Mouse (Mus musculus) layer of hippocampus, postnatal 25 days (tissue): ENCODE results near the gene Kat2a. TPM values are rescaled to one million over a fixed set of nuclear protein-coding genes. Genes with fewer than 3 reads are reported as not detected.
"Not testable (repeated sequence)": the region's sequence is repeated elsewhere in the genome, so short reads cannot be mapped to it uniquely, and the experiment has no call there.

ENCODE experiments used
- DNase-seq, 2 experiments: peaks; one replicate each; pipeline ENCODE4 v3.0.0; 2022; ENCODE audit warnings: mixed read lengths in 2 of 2, low spot score in 1 of 2; ENCODE audit errors: extremely low spot score in 1 of 2
- total RNA-seq, 2 experiments: library from RNA; stranded (reverse); gene quantifications; 2 replicates each; pipeline ENCODE4 v1.2.3; 2021

Gene Kat2a
- total RNA-seq, 2 experiments from 2014 or later = 55.6 to 55.9 TPM

- DNase-seq = no peak
Observed at GRCm38 (mm10) chr11:100684084-100684483, 28.2 kb downstream of the Kat2a start.

- DNase-seq = no peak
Observed at GRCm38 (mm10) chr11:100682526-100682925, 29.7 kb downstream of the Kat2a start.

GRCm38 (mm10) chr11:100681826-100682225 lies 30.4 kb downstream of the Kat2a start:
- DNase-seq = no peak

- no peak for DNase-seq
Observed at GRCm38 (mm10) chr11:100677810-100678209, 34.5 kb downstream of the Kat2a start.

- no peak for DNase-seq
Observed at GRCm38 (mm10) chr11:100673169-100673568, 39.1 kb downstream of the Kat2a start.

GRCm38 (mm10) chr11:100671956-100672355 lies 40.3 kb downstream of the Kat2a start:
- no peak for DNase-seq

- no peak for DNase-seq
Observed at GRCm38 (mm10) chr11:100671049-100671448, 41.2 kb downstream of the Kat2a start.

GRCm38 (mm10) chr11:100659806-100660205 lies 52.5 kb downstream of the Kat2a start:
- DNase-seq = no peak

GRCm38 (mm10) chr11:100656458-100656857 lies 55.8 kb downstream of the Kat2a start:
- DNase-seq = no peak

GRCm38 (mm10) chr11:100655589-100655988 lies 56.7 kb downstream of the Kat2a start:
- DNase-seq = not testable (repeated sequence)

Other genes starting within 250 kb of the Kat2a start
- 100 to 1,000 TPM; 106 to 113 TPM for gene Klhl11, start 239.7 kb downstream of the Kat2a start, total RNA-seq
- gene Acly, start 184.5 kb downstream of the Kat2a start, total RNA-seq = 100 to 1,000 TPM; 107 to 112 TPM
- 1 to 10 TPM in 1 of 2 experiments, under 1 TPM in 1; 0.54 to 1.2 TPM for gene Ttc25, start 166.9 kb downstream of the Kat2a start, total RNA-seq
- 100 to 1,000 TPM; 365 to 435 TPM for gene Cnp, start 137.6 kb downstream of the Kat2a start, total RNA-seq
- gene Nkiras2, start 93.2 kb downstream of the Kat2a start, total RNA-seq = 10 to 100 TPM; 15.1 to 16.5 TPM
- 100 to 1,000 TPM; 234 to 286 TPM for gene Dnajc7, start 92.3 kb downstream of the Kat2a start, total RNA-seq
- under 1 TPM in 1 of 2 experiments, not detected in 1; 0.31 TPM for gene Zfp385c, start 20.0 kb downstream of the Kat2a start, total RNA-seq
- 1 to 10 TPM; 1.4 to 2.1 TPM for gene Dhx58, start 8.2 kb downstream of the Kat2a start, total RNA-seq
- gene Hspb9, start 1.4 kb upstream of the Kat2a start, total RNA-seq = not detected
- 100 to 1,000 TPM; 141 to 152 TPM for gene Rab5c, start 25.8 kb upstream of the Kat2a start, total RNA-seq
- 1 to 10 TPM; 1.1 to 1.8 TPM for gene Kcnh4, start 47.5 kb upstream of the Kat2a start, total RNA-seq
- gene Hcrt, start 50.5 kb upstream of the Kat2a start, total RNA-seq = not detected
- 1 to 10 TPM; 5.2 to 6.8 TPM for gene Ghdc, start 58.5 kb upstream of the Kat2a start, total RNA-seq
- 10 to 100 TPM; 11.5 to 11.7 TPM for gene Stat5b, start 138.3 kb upstream of the Kat2a start, total RNA-seq
- 1 to 10 TPM; 1.1 to 1.7 TPM for gene Stat5a, start 146.9 kb upstream of the Kat2a start, total RNA-seq
- 10 to 100 TPM; 32.9 to 34.4 TPM for gene Stat3, start 227.1 kb upstream of the Kat2a start, total RNA-seq